Mouse (Mus musculus) heart, adult 2 months (tissue): ENCODE measurements around the gene Gm26741.
"Not testable (repeated sequence)": the region's sequence is repeated elsewhere in the genome, so short reads cannot be mapped to it uniquely, and the experiment has no call there.

Source experiments
- CTCF ChIP-seq: fragments of 200-600 bp; IDR thresholded peaks from 2 replicates; pipeline ENCODE4 v1.8.1; 2022; ENCODE audit warnings: antibody characterized with exemption, mild to moderate bottlenecking, moderate library complexity
- EP300 ChIP-seq: fragments of 200-500 bp; IDR thresholded peaks from 2 replicates; pipeline ENCODE4 v1.6.1; 2011; ENCODE audit warnings: low read depth, low read length, control low read depth; ENCODE audit not compliant: insufficient read depth

- not testable (repeated sequence) for TF ChIP-seq EP300
- TF ChIP-seq CTCF = 0 out of 2 replicates have a peak, but pooled peaks have one; percentile 7
These were observed 15.2 kb upstream of the Gm26741 start for GRCm38 (mm10) chr10:52343324-52343723.
